Mouse (Mus musculus) CD4-positive, CD25-positive, alpha-beta regulatory T cell, adult 4 months (primary cell): ENCODE measurements around the gene Taf6l. TPM values are rescaled to one million over a fixed set of nuclear protein-coding genes. Genes with fewer than 3 reads are reported as not detected.

Experiments
- ATAC-seq: one replicate; pipeline ENCODE4 v1.8.0; 2017
- polyA plus RNA-seq, 2 experiments: library from polyadenylated mRNA; unstranded; fragments of 100-300 nt; shearing (Covaris generic); gene quantifications; one replicate each; pipeline ENCODE4 v1.2.1; 2017

Gene Taf6l
- polyA plus RNA-seq, 2 experiments from 2014 or later = 5.4 to 6.5 TPM

DNA sequence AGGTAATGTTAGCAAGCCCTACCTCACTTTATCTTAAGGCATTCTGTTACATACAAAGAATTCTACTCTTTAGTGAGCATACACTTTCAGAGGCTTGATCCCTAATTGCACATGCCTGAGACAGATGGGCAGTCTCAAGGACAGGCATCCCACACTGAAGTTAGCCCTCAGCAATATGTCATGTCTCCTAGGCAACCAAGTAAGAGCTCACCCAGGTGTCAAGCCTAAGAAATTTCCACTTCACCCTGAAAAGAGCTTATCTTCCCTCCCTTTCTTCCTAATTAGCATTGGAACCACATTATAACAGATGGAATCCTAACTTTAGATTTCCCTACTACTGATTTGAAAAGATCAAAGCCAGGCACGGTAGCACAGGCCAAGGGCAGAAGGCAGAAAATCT, 3.0 kb upstream of the Taf6l start:
- ATAC-seq = no peak

DNA sequence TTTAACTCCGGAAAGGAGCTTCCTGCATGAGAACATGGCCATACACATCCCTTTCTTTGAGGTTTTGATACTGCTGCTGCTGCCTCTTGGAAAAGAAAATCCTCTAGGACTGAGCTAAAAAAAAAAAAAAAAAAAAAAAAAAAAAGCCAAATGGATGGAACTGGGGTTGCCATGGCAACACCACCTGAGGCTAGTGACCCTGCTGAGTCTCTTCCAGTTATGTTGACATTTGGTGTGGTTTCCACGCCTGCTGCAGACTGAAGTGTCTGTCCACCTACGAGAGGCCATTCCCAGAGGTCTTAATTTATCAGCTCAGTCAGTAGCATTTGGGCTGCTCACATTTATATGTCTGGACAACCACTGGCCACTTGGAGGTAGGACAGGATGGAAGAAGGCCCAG, 2.3 kb upstream of the Taf6l start:
- ATAC-seq = no peak

DNA sequence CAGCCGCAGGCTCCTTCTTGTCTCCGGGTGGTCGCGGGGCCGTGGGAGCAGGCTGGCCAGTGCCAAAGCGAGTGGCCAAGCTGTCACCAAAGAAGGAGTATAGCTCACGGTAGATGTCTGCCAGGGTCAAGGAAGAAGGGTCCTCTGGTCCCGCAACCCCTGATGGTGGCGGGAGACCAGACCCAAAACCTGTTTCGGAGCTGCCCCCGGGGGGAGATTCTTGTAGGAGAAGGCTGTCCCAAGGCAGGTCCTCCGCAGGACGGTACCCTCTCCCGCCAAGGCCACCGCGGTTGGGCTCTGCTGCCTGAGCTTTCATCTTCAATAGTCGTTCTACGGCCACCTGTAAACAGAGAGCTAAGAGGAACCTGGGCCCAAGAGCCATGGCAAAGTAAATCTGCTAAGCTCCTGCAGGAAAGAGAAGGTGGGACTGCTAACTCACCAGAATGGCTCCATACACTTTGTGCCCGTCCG, 11.2 kb downstream of the Taf6l start:
- ATAC-seq = no peak

GRCm38 (mm10) chr19:8774086-8774835, 12.0 kb downstream of the Taf6l start, which contains the start of gene Tmem179b:
TSS of gene Tmem179b (minus strand) at chr19:8774467.
- peak; percentile 86 for ATAC-seq

DNA sequence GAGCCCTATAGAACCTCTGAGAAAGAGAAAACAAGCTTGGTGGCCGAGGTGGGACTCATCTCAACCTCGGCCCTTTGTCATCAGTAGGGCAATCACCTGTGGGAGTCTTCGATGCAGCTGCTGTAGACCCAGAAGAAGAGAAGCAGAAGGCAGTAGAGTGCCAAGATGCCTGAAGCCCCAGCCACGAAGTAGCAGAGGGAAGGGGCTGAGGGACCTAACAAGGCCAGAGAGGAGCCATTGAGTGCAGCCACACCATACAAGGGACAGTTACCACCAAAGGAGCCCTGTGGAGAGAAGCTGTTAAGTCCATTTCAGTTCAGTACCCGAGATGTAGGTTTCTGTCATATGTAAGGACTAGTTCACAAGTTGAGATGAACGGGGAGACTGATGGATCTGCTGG, 12.8 kb downstream of the Taf6l start:
- ATAC-seq = no peak

DNA sequence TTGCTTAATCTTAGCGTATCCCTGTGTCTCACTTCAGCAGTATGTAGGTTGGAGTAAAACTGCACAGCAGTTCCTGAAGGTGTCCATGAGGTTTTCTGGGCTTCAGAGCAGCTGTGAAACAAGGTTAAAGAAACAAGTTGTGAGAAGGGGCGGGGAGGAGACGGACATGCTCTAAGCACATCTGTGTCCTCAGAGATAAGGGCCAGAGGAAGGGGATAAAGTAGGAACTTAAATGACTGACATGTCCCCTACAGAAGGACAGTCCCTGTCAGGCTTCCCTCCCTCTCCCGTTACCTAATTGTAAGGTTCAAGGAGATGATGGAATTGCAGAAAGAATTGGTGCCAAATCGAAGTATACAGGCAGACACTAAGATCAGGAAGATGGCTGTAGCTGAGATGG, 13.2 kb downstream of the Taf6l start:
- no peak for ATAC-seq

DNA sequence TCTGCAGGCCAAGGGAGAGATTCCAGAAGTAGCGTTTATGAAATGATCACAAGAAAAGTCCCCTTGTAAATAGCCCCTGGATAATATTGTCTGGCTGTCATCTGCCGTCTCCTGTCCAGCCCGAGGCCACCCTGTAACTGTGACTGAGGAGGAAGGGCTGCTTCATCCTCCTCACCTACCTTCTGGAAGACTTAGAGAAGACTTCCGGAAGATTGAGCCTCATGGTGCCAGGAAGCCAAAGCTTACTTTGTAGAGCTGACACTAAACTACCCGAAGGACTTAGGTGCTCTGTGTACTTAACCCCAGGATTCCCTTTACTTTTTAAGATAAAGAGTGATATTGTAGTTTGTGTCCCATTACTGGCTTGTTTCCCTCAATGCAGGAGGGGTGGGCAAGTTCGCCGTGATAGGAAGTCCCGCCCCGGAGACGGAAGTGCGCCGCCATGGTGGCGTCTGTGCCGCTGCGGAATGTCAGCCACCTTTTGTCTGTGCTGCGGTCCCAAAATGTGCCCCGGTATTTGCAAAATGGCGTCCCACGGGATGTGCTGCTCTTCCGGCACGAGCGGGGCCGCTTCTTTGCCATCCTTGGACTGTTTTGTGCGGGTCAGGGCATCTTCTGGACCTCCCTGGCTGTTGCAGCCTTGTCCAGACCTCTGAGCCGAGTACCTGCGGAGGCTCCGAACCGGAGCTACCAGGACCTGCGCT, 15.5 kb downstream of the Taf6l start, which contains the start of gene Tmem223:
TSS of gene Tmem223 (plus strand) at position 430 of the 704 bp plus-strand sequence.
- ATAC-seq = peak; percentile 73

DNA sequence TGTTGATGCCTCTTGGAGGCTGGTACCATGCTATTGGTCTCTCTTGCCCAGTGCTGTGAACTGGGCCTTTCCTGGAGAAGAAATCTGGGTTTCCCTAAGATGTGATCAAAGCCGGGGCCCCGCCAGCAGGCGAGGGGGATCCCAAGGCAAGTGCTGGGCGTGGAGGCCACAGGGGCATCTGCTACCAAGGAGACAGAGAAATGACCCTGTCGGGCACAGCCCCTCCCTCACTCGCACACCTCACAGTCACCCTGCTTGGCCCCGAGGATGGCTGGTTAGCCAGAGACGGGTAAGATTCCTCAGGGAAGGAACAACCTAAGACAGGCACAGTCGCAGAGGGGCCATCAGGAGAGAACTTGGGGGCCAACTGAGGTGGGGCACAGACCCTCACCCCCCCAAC, 20.7 kb downstream of the Taf6l start:
- ATAC-seq = no peak

DNA sequence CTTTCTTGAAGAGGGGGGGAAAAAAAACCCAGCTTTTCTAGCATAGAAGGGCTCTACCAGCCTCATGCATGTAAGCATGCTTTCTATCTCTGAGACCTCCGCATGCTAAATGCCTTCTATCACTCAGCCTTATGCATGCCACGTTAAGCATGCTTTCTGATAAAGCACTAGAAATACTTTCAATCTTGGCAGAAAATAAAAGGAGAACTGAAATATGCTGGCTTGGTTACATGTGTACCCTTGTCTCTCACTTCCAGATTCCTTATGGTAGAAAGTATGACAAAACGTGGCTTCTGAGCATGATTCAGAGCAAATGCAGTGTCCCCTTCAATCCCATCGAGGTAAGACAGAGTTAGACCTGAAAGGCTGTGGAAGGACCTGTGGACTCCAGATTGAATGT, 22.9 kb downstream of the Taf6l start:
- ATAC-seq = no peak

DNA sequence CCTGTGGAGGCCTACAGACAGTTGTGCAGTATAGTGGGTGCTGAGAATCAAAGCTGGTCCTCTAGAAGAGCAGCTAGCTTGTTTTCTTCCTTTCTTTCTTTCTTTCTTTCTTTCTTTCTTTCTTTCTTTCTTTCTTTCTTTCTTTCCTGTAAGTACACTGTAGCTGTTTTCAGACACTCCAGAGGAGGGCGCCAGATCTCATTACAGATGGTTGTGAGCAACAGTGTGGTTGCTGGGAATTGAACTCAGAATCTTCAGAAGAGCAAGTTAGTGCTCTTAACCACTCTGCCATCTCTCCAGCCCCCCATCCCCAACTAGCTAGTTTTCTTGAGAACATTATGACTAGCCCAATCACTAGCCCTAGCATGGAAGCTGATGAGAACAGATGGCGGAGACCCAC, 25.5 kb downstream of the Taf6l start:
- ATAC-seq = no peak

DNA sequence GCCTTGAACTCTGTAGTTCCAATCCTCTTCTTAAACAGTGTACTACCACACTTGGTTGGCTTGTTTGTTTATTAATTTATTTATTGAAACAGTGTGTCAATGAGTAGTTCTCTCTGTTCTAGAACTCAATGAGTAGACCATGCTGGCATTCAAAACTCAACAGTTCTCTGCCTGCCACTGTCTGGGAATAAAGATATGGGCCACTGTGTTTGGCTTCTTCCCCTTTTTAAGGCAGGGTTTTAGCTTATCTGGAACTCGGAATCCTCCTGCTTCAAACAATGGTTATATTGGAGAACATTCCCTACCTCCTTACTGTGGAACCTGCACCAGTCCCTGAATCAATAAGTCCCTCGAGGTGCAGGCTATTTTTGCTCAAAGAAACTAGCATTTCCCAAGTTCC, 27.3 kb downstream of the Taf6l start:
- ATAC-seq = no peak

DNA sequence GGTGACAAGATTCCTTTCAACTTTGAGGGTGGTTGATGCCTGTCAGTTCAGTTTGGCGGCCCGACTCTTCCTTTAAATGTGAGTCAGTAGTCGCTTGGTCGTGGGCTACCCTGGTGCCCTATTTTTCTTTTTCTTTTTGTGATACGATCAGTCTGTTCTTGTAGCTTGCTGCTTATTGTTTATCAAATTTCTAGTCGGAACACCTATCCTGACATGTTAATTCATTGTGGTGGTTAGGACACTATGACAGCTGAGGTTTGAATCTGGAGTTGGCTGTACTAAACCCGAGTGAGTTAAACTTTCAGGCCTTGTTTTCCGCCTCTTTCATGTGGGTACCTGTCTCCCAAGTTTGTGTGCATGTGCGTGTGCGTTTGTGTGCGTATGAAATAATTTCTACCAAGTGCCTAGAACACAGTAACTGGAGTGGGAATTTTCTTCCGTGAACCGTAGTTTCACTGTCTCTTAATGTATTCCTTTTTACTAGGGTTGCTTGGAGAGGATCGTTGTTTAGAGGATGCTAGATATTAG, 28.7 kb downstream of the Taf6l start:
- ATAC-seq = peak; percentile 27

DNA sequence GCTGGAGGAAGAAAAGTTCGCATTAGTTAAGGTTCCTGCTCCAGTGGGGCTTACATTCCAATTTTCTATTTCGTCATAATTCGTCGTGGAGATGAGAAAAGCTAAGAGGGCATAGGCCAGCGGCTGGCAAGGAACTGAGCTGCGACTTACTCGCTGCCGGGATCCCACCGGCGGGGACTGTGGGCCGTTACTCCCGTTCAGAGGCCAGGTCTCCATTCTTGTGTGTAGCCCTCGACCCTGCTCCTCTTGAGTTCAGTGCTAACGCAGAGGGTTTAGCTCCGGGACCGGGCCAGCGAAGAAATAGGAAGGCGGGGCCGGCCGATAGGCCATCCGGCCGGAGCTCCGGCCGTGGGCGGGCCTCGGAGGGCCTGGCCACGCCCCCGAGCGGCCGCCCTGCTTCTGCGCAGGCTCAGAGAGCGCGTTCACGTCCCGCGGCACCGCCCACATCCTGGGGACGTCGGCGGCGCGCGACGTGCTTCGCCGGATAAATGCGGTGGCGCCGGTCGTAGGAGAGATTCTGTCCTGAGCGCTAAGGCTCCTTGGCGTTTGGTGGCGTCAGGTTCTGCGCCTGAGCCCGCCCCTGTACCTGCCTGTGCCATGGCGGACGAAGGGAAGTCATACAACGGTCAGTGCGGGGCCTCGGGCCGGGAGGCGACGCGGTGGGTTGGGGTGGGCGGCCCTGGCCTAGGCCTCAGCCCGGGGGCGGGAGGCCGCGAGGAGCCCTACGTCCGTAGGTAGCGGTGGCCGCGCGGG, 29.4 kb downstream of the Taf6l start, which contains the start of gene Nxf1:
TSS of gene Nxf1 (plus strand) at position 439 of the 753 bp plus-strand sequence.
- peak; percentile 90 for ATAC-seq

DNA sequence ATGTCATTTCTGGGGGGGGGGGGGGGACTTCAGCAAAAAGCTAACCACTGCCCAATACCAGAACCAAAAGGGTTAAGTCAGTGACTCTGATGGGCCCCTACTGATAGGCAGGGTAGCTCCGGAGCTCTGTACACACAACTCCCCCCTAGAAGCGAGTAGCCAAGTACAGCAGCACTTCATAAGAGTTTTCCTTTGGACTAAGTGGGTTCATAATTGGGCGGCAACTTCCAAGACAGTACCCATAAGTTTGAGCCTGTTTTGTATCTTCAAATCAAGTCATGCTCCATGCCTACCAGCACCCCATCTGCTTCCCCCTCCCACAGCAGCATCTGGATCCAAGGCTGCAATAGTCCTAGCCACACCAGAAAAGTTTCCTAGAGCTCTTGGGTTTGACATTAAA, 30.6 kb downstream of the Taf6l start:
- no peak for ATAC-seq

- ATAC-seq = no peak
Measured at GRCm38 (mm10) chr19:8747368-8747767, 38.8 kb downstream of the Taf6l start.

- no peak for ATAC-seq
Measured at GRCm38 (mm10) chr19:8745382-8745781, 40.8 kb downstream of the Taf6l start.

GRCm38 (mm10) chr19:8742176-8742575, 44.0 kb downstream of the Taf6l start:
- no peak for ATAC-seq

DNA sequence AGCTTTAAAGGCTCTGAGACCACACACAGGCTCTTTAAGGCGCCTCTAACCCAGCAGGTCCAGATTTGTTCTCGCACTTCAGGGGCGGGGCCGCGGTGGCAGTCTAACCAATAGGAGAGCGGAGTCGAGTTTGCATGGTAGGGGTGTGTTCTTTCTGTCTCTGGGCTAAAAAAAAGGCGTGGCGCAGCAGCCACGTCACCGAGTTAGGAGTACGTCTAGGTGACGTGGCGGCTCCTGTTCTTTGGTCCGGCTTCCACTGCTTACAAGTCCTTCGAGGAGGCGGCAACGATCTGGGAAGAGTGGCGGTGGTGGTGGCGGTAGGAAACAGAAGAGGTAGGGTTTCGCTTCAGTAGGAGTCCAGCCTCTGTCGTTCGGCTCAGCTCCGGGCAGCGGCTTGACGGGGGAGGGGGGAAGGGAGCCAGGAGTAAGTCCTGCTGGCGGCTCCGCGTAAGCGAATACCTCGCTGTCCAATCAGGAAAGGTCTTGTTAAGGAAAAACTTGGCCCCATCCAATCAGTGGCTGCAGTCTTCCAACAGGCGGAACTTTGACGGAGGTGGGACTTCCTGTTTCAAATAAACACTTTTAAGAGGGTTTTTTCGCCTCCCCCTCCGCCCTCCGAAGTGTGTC, 44.9 kb downstream of the Taf6l start, which contains the start of gene Stx5a:
TSS of gene Stx5a (plus strand) at position 171 of the 627 bp plus-strand sequence.
- peak; percentile 97 for ATAC-seq

DNA sequence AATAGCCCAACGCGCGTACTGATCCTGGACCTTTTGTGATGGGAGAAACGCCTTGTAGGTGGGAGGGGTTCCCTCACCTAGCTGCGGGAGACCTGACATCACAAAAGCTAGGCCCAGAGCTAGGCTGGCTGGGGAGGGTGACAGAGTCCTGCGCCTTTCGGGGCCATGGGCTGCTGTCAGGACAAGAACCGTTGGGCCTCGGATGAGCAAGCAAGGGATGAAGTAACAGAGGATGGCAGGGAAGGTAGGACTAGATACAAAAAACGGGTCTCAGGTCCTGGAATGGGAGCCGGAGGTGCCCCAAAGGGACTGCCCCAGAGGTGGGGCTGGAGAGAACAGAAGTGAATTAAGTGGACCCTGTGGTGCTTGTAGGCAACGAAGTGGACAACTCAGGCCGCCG, 45.6 kb downstream of the Taf6l start, which contains the start of gene 1700092M07Rik:
TSS of gene 1700092M07Rik (plus strand) at position 116 of the 400 bp plus-strand sequence.
- ATAC-seq = no peak

GRCm38 (mm10) chr19:8739646-8740045, 46.6 kb downstream of the Taf6l start:
- no peak for ATAC-seq

GRCm38 (mm10) chr19:8738911-8739310, 47.3 kb downstream of the Taf6l start:
- ATAC-seq = no peak

GRCm38 (mm10) chr19:8736160-8736467, 50.1 kb downstream of the Taf6l start:
- no peak for ATAC-seq
